Mouse (Mus musculus) adrenal gland, adult 18-20 months (tissue): ENCODE data around the gene Vps52. TPM values are rescaled to one million over a fixed set of nuclear protein-coding genes. Genes with fewer than 3 reads are reported as not detected.

Source experiments
- DNase-seq, 2 experiments: peaks; one replicate each; pipeline ENCODE4 v3.0.0; 2021 to 2022; ENCODE audit warnings: low spot score in 2 of 2
- total RNA-seq, 2 experiments: library from RNA; stranded (reverse); gene quantifications; 1 replicate in 1 of 2; 2 replicates in 1 of 2; pipeline ENCODE4 v1.2.3; 2021

Vps52 gene
- total RNA-seq, 2 experiments from 2014 or later = 51.1 to 53.5 TPM

GRCm38 (mm10) chr17:33919351-33920281 lies 36.0 kb upstream of the Vps52 start:
- DNase-seq = peak; percentile 73 to 75

DNA sequence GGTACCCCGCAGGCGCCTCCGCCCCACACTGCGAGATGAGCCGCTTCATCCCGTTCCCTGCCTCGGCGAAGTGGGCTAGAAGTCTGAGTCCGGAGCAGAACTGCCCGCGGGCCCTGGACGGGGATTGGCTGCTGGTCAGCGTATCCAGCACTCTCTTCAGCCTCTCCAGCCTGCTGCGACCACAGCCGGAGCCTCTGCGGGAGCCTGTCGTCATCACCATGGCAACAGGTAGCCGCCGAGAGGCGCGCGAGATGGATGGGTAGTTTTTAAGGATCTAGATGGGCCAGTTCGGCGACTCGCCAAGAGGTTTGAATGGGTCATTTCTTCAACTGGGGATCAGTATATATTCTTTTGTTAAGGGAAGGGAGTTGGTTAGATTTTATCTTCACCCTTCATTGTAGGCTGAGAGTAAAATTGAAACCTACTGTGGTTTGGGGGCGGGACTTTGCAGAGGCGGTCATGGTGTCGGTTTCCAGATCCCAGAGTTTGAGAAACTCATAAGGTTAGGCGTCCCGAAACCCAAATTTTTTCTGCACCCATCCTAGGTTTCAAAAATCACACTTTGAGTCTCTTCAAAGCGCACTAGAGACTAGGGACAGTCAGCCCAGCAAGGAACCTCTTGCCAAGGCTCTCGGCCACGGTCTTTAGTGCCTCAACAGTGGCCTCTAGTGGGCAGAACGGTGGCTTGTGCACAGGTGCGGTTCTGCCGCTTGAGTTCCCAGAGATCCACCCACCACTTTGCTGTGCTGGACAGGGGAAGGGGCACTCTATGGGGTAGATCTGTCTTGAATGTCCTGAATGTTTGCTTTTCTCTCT lies 35.1 kb upstream of the Vps52 start:
- peak; percentile 81 to 83 for DNase-seq

DNA sequence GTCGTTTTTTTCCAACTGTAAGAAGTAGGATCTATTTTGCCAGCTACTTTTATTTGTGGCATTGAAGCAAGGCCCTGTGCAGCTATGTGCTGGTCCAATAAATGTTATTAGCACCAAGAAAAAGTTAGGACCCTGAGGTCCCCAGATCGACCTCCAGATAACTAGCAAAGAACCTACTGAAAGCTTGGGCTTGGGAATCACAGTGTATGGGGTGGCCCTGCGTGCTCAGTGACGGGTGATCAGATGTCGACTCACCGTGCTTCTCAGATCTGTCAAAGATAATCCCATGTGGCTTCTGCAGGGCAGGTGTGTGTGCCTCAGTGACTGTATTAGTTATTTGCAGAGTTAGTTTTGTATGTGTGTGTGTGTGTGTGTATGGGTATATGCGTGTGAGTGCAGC lies 34.3 kb upstream of the Vps52 start:
- DNase-seq = no peak

GRCm38 (mm10) chr17:33924577-33925283 lies 30.9 kb upstream of the Vps52 start:
- DNase-seq = no peak

GRCm38 (mm10) chr17:33925406-33926116 lies 30.1 kb upstream of the Vps52 start:
- no peak for DNase-seq

- no peak for DNase-seq
Observed at GRCm38 (mm10) chr17:33926207-33926932, 29.2 kb upstream of the Vps52 start.

- DNase-seq = no peak
Observed at GRCm38 (mm10) chr17:33928251-33928947, 27.2 kb upstream of the Vps52 start.

DNA sequence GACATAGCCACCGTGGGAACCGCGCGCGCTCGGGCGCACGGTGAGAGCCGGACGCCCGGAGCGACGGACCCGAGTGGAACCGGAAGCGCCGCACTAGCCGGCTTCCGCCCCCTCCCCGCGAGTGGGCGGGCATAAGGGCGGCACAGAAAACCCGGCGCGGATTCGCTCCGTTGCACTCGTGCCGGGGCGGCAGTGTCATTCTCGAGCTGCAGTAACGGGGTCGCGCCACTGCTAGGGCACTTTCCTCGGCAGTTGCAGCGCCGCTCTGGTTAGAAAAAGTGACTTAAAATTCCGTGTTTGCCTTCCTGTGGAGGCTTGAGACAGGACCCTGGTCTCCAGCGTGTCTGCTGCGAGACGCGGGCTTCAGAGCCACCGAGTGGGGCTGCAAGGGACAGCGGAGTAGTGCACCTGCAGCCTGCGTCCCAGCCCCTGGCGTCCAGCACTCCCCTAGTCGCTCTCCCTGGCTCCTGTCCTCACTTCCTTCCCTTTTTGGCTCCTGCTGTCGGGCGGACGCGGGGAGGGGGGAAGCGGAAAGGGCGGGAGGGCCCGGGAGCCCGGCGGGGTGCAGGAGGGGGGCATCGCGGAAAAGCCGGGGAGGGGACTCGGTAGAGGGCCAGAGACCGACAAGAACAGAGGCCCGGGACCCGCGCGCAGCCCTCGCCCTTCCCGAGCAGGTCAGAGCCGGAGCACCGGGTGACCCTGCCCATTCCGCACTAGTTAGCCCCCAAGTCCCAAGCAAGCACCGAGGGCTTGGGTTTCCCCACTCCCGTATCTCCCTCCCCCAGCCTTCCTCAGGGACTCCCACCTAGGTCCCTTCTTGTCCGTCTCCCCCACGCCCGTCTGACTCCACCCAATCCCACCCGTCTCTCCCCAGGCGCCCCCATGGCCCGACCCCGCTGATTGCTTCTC lies 26.0 kb upstream of the Vps52 start, which contains the start of gene Rgl2:
Gene Rgl2 (plus strand): TSS at position 173 of the 909 bp plus-strand sequence.
- peak; percentile 95 for DNase-seq

DNA sequence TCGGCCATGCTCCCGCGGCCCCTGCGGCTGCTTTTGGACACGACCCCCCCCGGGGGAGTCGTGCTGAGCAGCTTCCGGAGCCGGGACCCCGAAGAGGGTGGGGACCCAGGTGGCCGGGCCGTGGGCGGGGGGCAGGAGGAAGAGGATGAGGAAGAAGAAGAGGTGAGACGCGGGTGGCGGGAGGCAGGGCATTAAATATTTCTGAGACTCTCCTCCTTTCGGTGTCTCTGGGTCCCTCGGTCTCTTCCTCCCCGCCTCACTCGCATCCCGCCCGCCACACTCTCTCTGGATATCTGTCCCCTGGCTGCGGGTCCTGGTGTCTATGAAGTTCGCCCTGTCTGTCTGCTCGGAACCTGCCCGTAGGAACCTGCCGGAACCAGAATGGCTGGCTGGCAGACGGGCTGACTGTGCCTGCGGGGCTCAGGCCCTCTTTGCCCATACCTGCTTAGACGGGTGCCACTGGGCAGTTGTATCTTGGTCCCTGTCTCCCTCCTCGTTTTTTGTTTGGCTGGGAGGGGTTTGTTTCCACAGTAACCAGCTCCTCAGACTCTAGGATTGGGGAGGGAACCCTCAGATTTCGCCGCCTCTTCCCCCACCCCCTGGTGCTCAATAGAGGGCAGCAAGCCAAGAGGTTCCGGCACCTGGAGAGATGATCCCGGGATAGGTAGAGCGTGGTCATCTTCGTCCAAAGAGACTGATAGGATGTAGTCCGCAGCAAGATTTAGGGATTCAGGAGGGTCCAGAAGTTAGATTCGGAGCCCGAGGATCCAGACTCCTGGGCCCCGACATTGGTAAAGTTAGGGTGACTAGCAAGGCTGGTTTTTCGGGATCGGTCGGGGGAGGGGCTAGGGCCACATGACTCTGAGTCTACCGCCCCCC lies 25.1 kb upstream of the Vps52 start:
- DNase-seq = peak; percentile 44 to 53

GRCm38 (mm10) chr17:33931159-33931866 lies 24.3 kb upstream of the Vps52 start:
- peak in 1 of 2 experiments; percentile 27 for DNase-seq

DNA sequence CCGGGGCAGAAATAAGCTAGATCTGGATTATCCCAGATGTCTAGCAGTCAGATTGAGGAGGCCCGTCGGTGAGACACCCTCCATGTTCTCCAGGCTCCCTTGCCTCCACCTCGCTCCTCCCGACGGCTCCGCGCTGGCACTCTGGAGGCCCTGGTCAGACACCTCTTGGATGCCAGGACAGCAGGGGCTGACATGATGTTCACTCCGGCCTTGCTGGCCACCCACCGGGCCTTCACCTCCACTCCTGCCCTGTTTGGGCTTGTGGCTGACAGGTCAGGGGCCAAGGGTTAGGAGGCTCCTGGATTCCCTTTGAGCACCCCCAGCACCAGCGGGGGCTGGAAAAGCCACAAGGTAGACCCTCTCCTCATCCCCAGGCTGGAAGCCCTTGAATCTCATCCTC lies 23.7 kb upstream of the Vps52 start:
- peak in 1 of 2 experiments; percentile 24 for DNase-seq

DNA sequence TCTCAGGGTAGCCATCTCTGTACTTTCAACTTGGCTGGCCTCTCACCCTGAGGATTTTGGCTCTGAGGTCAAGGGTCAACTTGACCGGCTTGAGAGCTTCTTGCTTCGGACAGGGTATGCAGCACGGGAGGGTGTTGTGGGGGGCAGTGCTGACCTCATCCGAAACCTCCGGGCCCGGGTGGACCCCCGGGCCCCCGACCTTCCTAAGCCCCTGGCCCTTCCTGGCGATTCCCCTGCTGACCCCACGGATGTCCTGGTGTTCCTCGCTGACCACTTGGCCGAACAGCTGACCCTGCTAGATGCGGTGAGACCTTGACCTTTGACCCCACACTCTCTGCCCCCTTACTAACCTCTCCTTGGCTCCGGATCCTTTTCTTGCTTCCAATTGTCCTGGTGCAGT lies 23.2 kb upstream of the Vps52 start:
- DNase-seq = no peak

- DNase-seq = peak in 1 of 2 experiments; percentile 20
Observed at GRCm38 (mm10) chr17:33932970-33933369, 22.6 kb upstream of the Vps52 start.

DNA sequence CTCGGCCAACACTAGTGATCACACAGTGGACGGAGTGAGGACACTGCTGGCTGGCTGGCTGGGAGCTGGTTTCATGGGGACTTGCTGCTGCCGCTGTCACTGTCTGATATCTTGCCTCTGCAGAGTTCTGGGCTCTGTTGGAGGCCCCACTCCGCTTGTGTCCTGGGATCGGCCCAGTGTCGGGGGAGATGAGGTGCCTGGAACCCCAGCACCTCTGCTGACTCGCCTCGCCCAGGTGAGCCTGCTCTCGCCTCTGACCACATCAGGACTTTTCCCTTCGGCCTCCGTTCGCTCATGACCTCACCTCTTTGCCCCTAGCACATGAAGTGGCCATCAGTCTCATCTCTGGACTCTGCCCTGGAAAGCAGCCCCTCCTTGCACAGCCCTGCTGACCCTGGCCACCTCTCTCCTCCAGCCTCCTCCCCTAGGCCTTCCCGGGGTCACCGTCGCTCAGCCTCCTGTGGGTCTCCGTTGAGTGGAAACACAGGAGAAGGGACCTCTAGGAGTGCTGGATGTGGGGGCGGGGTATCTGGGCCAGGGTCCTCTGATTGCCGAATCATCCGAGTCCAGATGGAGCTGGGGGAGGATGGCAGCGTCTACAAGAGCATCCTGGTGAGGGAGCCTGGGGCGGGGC lies 20.1 kb upstream of the Vps52 start:
- peak in 1 of 2 experiments; percentile 21 for DNase-seq

DNA sequence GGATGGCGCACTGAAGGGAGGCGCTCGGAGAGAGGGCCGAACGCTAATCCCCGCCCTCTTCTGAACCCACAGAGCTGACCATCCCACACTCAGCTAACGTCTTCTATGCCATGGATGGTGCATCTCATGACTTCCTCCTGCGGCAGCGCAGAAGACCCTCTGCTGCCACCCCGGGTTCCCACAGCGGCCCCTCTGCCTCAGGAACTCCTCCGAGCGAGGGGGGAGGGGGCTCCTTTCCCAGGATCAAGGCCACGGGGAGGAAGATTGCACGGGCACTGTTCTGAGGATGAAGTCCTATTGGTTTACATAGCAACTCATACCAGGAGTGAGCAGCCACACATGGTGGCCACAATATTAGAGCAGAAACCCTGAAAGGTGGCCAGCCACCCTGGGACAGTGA lies 18.6 kb upstream of the Vps52 start:
- no peak for DNase-seq

DNA sequence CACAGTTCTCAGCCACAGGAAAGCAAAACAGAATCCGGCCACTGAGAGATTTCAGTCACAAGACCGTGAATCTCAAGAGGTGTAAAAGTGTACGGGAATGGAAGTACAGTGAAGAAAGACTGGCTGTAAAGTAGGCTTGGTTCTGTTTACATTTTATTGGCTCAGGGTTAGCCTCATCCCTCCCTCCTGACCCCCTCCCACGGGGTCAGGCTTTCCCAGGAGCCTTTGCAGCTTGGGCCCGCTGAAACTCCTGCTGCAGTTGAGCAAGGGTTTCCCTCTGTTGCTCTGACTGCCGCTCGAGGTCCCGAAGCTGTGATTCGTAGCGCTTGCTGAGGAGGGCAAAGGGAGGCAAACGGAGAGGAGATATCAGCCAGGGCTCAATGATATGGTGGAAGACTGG lies 16.8 kb upstream of the Vps52 start:
- no peak for DNase-seq
